In the genomic region with DNA sequence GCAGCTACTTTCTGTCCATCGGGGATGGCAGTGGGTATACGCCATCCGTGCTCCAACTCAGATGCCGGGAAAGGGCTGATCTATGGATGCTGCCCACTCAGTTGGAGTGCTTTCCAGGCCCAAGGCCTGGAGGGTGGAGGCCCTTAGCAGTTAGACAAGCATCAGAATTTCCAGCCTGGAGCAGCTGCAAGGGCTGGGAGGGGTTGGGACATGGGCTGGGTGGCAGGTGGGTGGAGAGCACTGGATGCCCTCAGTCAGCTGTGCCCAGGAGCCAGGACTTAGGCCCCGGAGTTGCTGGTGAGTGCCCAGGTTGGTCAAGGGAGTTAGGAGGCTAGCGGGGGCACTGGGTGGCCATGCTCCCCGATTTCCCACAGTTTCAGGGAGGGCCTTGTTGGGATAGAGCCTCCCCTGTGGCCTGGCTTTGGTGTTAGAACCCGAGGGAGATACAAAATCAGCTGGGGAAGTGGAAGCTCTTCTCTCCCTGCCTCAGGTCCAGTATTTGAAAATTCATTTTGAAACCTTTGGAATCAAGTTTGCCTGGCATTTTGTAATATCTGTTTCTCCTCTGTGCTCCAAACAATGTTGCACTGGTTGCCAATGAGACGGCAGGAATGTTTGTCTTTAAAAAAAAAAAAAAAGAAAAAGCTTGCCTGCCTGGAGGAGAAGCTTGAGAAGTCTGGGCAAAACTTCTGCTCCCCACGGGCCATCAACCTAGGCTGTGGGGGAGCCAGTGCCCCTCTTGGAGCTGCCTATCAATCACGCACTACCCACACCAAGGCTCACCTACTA, we compare ENCODE assay signal across 21 mouse cellular contexts. TPM values are rescaled to one million over a fixed set of nuclear protein-coding genes. Genes with fewer than 3 reads are reported as not detected.
DNase-seq lines count a peak whose midpoint lies in the region; ATAC-seq lines count a peak whose summit lies in the region.
"Had no signal": no experiment of that assay in that cellular context is flagged by ENCODE, and none has a peak within 500 bp of the region (broad histone marks: within the 10 kb centered on the region; RNA-seq: fewer than 3 reads in every experiment).

No protein-coding gene starts in this region.

- DNase-seq in forebrain, embryonic 10.5 days (ENCODE audit: extremely low spot score, low spot score), result no peak
- no peak for DNase-seq in forebrain, embryonic 14.5 days (ENCODE audit: low spot score)
- no peak for DNase-seq in limb, embryonic 10.5 days (ENCODE audit: low spot score)
- no peak for DNase-seq in embryonic facial prominence, embryonic 10.5 days (ENCODE audit: low spot score)
- DNase-seq in yolk sac, embryonic 10.5 days (ENCODE audit: low spot score), result no peak
- DNase-seq: adrenal gland, adult 2 months; cerebellum, postnatal 14 days; heart, postnatal 36 days; lung, postnatal 14 days; thymus, postnatal 36 days had no signal

- peaks cover 24% of the 10 kb centered on the region for H3K4me1 ChIP-seq in forebrain, embryonic 10.5 days
- no peaks in the 10 kb centered on the region for H3K4me1 ChIP-seq in forebrain, embryonic 14.5 days (ENCODE audit: control insufficient read depth, insufficient read depth, low read length)
- H3K4me1 ChIP-seq in limb, embryonic 15.5 days, result peaks cover 26% of the 10 kb centered on the region
- H3K4me1 ChIP-seq in limb, embryonic 10.5 days, result peaks cover 19% of the 10 kb centered on the region
- peaks cover 17% of the 10 kb centered on the region for H3K4me1 ChIP-seq in embryonic facial prominence, embryonic 10.5 days
- H3K4me1 ChIP-seq in midbrain, embryonic 16.5 days (ENCODE audit: control insufficient read depth, insufficient read depth, low read length), result 0 out of 2 replicates have a peak, but pooled peaks cover 3% of the 10 kb centered on the region

- H3K4me2 ChIP-seq in forebrain, embryonic 14.5 days (ENCODE audit: low read length), result no peak overlapping the region
- H3K4me2 ChIP-seq in limb, embryonic 15.5 days, result no peak overlapping the region
- H3K4me2 ChIP-seq in midbrain, embryonic 16.5 days (ENCODE audit: low read length), result peak overlapping the region; percentile 31
- H3K4me2 ChIP-seq: heart, embryonic 12.5 days; kidney, embryonic 15.5 days; limb, embryonic 12.5 days had no signal

- H3K9ac ChIP-seq in forebrain, embryonic 14.5 days (ENCODE audit: low read length), result no peak overlapping the region
- no peak overlapping the region for H3K9ac ChIP-seq in limb, embryonic 15.5 days
- no peak overlapping the region for H3K9ac ChIP-seq in midbrain, embryonic 16.5 days (ENCODE audit: low read depth, low read length)
- H3K9ac ChIP-seq: heart, embryonic 12.5 days; kidney, embryonic 15.5 days; limb, embryonic 12.5 days; liver, embryonic 14.5 days had no signal

- WGBS in forebrain, embryonic 10.5 days, result 84% methylated on average over 11 of the region's 11 CpGs
- WGBS in forebrain, embryonic 14.5 days, result 80% methylated on average over 11 of the region's 11 CpGs
- 74% methylated on average over 11 of the region's 11 CpGs for WGBS in limb, embryonic 15.5 days
- WGBS in limb, embryonic 10.5 days, result 88% methylated on average over 11 of the region's 11 CpGs
- 82% methylated on average over 11 of the region's 11 CpGs for WGBS in embryonic facial prominence, embryonic 10.5 days
- WGBS in midbrain, embryonic 16.5 days, result 79% methylated on average over 11 of the region's 11 CpGs

- no peaks in the 10 kb centered on the region for H3K36me3 ChIP-seq in forebrain, embryonic 10.5 days (replicated peaks)
- no peaks in the 10 kb centered on the region for H3K36me3 ChIP-seq in forebrain, embryonic 14.5 days (ENCODE audit: control insufficient read depth, insufficient read depth, low read length)
- H3K36me3 ChIP-seq in limb, embryonic 15.5 days, result no peaks in the 10 kb centered on the region
- no peaks in the 10 kb centered on the region for H3K36me3 ChIP-seq in limb, embryonic 10.5 days
- no peaks in the 10 kb centered on the region for H3K36me3 ChIP-seq in embryonic facial prominence, embryonic 10.5 days (replicated peaks)
- no peaks in the 10 kb centered on the region for H3K36me3 ChIP-seq in midbrain, embryonic 16.5 days (ENCODE audit: control insufficient read depth, insufficient read depth, low read length)
- H3K36me3 ChIP-seq: G1E; heart, embryonic 12.5 days; kidney, embryonic 15.5 days; limb, embryonic 12.5 days had no signal

- no peaks in the 10 kb centered on the region for H3K9me3 ChIP-seq in forebrain, embryonic 10.5 days
- no peaks in the 10 kb centered on the region for H3K9me3 ChIP-seq in forebrain, embryonic 14.5 days (replicated peaks; ENCODE audit: control insufficient read depth, low read length)
- H3K9me3 ChIP-seq in limb, embryonic 15.5 days, result no peaks in the 10 kb centered on the region
- H3K9me3 ChIP-seq in limb, embryonic 10.5 days (replicated peaks), result no peaks in the 10 kb centered on the region
- no peaks in the 10 kb centered on the region for H3K9me3 ChIP-seq in embryonic facial prominence, embryonic 10.5 days
- H3K9me3 ChIP-seq in midbrain, embryonic 16.5 days (replicated peaks; ENCODE audit: control insufficient read depth, low read length, poor library complexity, severe bottlenecking), result no peaks in the 10 kb centered on the region
- H3K9me3 ChIP-seq: G1E; heart, embryonic 12.5 days; kidney, embryonic 15.5 days; limb, embryonic 12.5 days had no signal

- H3K4me3 ChIP-seq in forebrain, embryonic 10.5 days, result no peak overlapping the region
- no peak overlapping the region for H3K4me3 ChIP-seq in forebrain, embryonic 14.5 days (ENCODE audit: low read depth, low read length)
- H3K4me3 ChIP-seq in limb, embryonic 15.5 days, result no peak overlapping the region
- H3K4me3 ChIP-seq in limb, embryonic 10.5 days, result no peak overlapping the region
- H3K4me3 ChIP-seq in embryonic facial prominence, embryonic 10.5 days, result no peak overlapping the region
- no peak overlapping the region for H3K4me3 ChIP-seq in midbrain, embryonic 16.5 days (ENCODE audit: low read depth, low read length)
- H3K4me3 ChIP-seq: heart, embryonic 12.5 days; kidney, embryonic 15.5 days; layer of hippocampus, adult 2 months; limb, embryonic 12.5 days had no signal

- peak overlapping the region; percentile 75 for H3K27ac ChIP-seq in forebrain, embryonic 10.5 days
- H3K27ac ChIP-seq in forebrain, embryonic 14.5 days (ENCODE audit: low read depth, low read length), result no peak overlapping the region
- H3K27ac ChIP-seq in limb, embryonic 15.5 days, result peak overlapping the region; percentile 33; the same call in 1 of the 2 replicates
- H3K27ac ChIP-seq in limb, embryonic 10.5 days, result no peak overlapping the region; the same call in 1 of the 2 replicates
- H3K27ac ChIP-seq in embryonic facial prominence, embryonic 10.5 days (replicated peaks), result peak overlapping the region; percentile 67; the same call in 1 of the 2 replicates
- H3K27ac ChIP-seq in midbrain, embryonic 16.5 days (ENCODE audit: low read length), result peak overlapping the region; percentile 45; the same call in 1 of the 2 replicates
- H3K27ac ChIP-seq: kidney, embryonic 15.5 days; layer of hippocampus, adult 2 months; liver, embryonic 14.5 days had no signal

- H3K27me3 ChIP-seq in forebrain, embryonic 10.5 days (ENCODE audit: poor library complexity, severe bottlenecking), result no peaks in the 10 kb centered on the region
- H3K27me3 ChIP-seq in forebrain, embryonic 14.5 days (replicated peaks; ENCODE audit: control insufficient read depth, insufficient read depth, low read length), result no peaks in the 10 kb centered on the region
- H3K27me3 ChIP-seq in limb, embryonic 15.5 days, result no peaks in the 10 kb centered on the region
- no peaks in the 10 kb centered on the region for H3K27me3 ChIP-seq in limb, embryonic 10.5 days (ENCODE audit: low read depth, poor library complexity, severe bottlenecking)
- H3K27me3 ChIP-seq in embryonic facial prominence, embryonic 10.5 days (replicated peaks; ENCODE audit: low read depth, poor library complexity, severe bottlenecking), result no peaks in the 10 kb centered on the region
- H3K27me3 ChIP-seq in midbrain, embryonic 16.5 days (ENCODE audit: control insufficient read depth, insufficient read depth, low read depth, low read length), result no peaks in the 10 kb centered on the region
- H3K27me3 ChIP-seq: kidney, embryonic 15.5 days; limb, embryonic 12.5 days had no signal

- ATAC-seq in forebrain, embryonic 14.5 days, result no peak
- peak; percentile 64; the same call in 1 of the 2 replicates for ATAC-seq in limb, embryonic 15.5 days (ENCODE audit: insufficient number of reproducible peaks, low FRiP score, low TSS enrichment, low read depth)
- no peak for ATAC-seq in midbrain, embryonic 16.5 days
- no peak for ATAC-seq in cerebellum, adult (ENCODE audit: insufficient number of reproducible peaks, low FRiP score, low TSS enrichment)
- ATAC-seq: CD4-positive, CD25-positive, alpha-beta regulatory T cell, adult 4 months; intestine, embryonic 16.5 days had no signal

RNA-seq across cellular contexts. Expression of a gene that starts 1.2 kb away (rescaled TPM):
- polyA plus RNA-seq in forebrain, embryonic 10.5 days (2016; fragmentation: Nextera tagmentation; extraction: Ambion mirVana), result 0.93 and 1.9 TPM in 2 replicates
- polyA plus RNA-seq in forebrain, embryonic 14.5 days (2014; fragmentation: Nextera tagmentation; extraction: Ambion mirVana), result 5.8 and 6.9 TPM in 2 replicates
- 1.2 and 4.0 TPM in 2 replicates for polyA plus RNA-seq in limb, embryonic 15.5 days (2015; fragmentation: Nextera tagmentation; extraction: Ambion mirVana)
- 0.53 and 0.65 TPM in 2 replicates for polyA plus RNA-seq in limb, embryonic 10.5 days (2016; fragmentation: Nextera tagmentation; extraction: Ambion mirVana)
- 0.96 and 2.6 TPM in 2 replicates for polyA plus RNA-seq in embryonic facial prominence, embryonic 10.5 days (2016; fragmentation: Nextera tagmentation; extraction: Ambion mirVana)
- polyA plus RNA-seq in midbrain, embryonic 16.5 days (2015; fragmentation: Nextera tagmentation; extraction: Ambion mirVana), result 9.4 and 13.9 TPM in 2 replicates
- polyA plus RNA-seq: G1E; liver, embryonic 14.5 days had no signal

RNA-seq across cellular contexts. Expression of a gene that starts 54.0 kb away (rescaled TPM):
- 1.2 and 1.4 TPM in 2 replicates for polyA plus RNA-seq in forebrain, embryonic 10.5 days (2016; fragmentation: Nextera tagmentation; extraction: Ambion mirVana)
- 2.1 and 2.3 TPM in 2 replicates for polyA plus RNA-seq in forebrain, embryonic 14.5 days (2014; fragmentation: Nextera tagmentation; extraction: Ambion mirVana)
- polyA plus RNA-seq in limb, embryonic 15.5 days (2015; fragmentation: Nextera tagmentation; extraction: Ambion mirVana), result 3.4 and 6.7 TPM in 2 replicates
- polyA plus RNA-seq in limb, embryonic 10.5 days (2016; fragmentation: Nextera tagmentation; extraction: Ambion mirVana), result 1.1 and 2.0 TPM in 2 replicates
- 2.3 and 2.6 TPM in 2 replicates for polyA plus RNA-seq in embryonic facial prominence, embryonic 10.5 days (2016; fragmentation: Nextera tagmentation; extraction: Ambion mirVana)
- polyA plus RNA-seq in midbrain, embryonic 16.5 days (2015; fragmentation: Nextera tagmentation; extraction: Ambion mirVana), result 1.5 and 1.8 TPM in 2 replicates

Comparison
In these comparisons a context has a peak if more than half of its experiments do, and no peak if none do; other contexts are left out.
1. H3K27ac ChIP-seq: peak in forebrain, embryonic 10.5 days (single experiment), limb, embryonic 15.5 days (single experiment), embryonic facial prominence, embryonic 10.5 days (single experiment) and midbrain, embryonic 16.5 days (single experiment); none in forebrain, embryonic 14.5 days (single experiment) and limb, embryonic 10.5 days (single experiment).